Mouse (Mus musculus) lung, postnatal 0 days (tissue): Measurements from ENCODE around the gene B3galt2. TPM values are rescaled to one million over a fixed set of nuclear protein-coding genes. Genes with fewer than 3 reads are reported as not detected.

Source experiments
- ATAC-seq: fragments of 200-750 bp; cut with Nextera tagmentation; 2 replicates; pipeline ENCODE4 v1.8.0; 2017; ENCODE audit warnings: moderate library complexity
- DNase-seq: peaks from one replicate; pipeline ENCODE4 v3.0.0-alpha.2; 2016; ENCODE audit warnings: low spot score
- H3K27ac ChIP-seq: fragments of 300-500 bp; sonication (generic); 2 replicates; pipeline ENCODE4 v1.5.1; 2014; ENCODE audit warnings: antibody characterized with exemption, mild to moderate bottlenecking, low read length, mixed read lengths
- H3K27me3 ChIP-seq: fragments of 300-500 bp; sonication (generic); replicated peaks from 2 replicates; pipeline ENCODE4 v1.6.1; 2014; ENCODE audit warnings: low read length, mixed read lengths; ENCODE audit not compliant: insufficient read depth
- H3K36me3 ChIP-seq: fragments of 300-500 bp; sonication (generic); 2 replicates; pipeline ENCODE4 v1.6.1; 2014; ENCODE audit warnings: low read length, mixed read lengths; ENCODE audit not compliant: insufficient read depth
- H3K4me1 ChIP-seq: fragments of 300-500 bp; sonication (generic); 2 replicates; pipeline ENCODE4 v1.6.1; 2014; ENCODE audit warnings: antibody characterized with exemption, low read depth, low read length, mixed read lengths; ENCODE audit not compliant: insufficient read depth
- H3K4me2 ChIP-seq: fragments of 300-500 bp; sonication (generic); replicated peaks from 2 replicates; pipeline ENCODE4 v1.6.1; 2014; ENCODE audit warnings: low read depth, mild to moderate bottlenecking, low read length, moderate library complexity, mixed read lengths
- H3K4me3 ChIP-seq: fragments of 300-500 bp; sonication (generic); 2 replicates; pipeline ENCODE4 v1.5.1; 2014; ENCODE audit warnings: low read depth, low read length
- H3K9ac ChIP-seq: fragments of 300-500 bp; sonication (generic); replicated peaks from 2 replicates; pipeline ENCODE4 v1.6.1; 2014; ENCODE audit warnings: low read depth, mild to moderate bottlenecking
- H3K9me3 ChIP-seq: fragments of 300-500 bp; sonication (generic); 2 replicates; pipeline ENCODE4 v1.6.1; 2016; ENCODE audit warnings: low read length, mixed read lengths
- CTCF ChIP-seq: IDR thresholded peaks from 2 replicates; pipeline ENCODE4 v1.5.1; 2016; ENCODE audit warnings: antibody characterized with exemption, mild to moderate bottlenecking
- EP300 ChIP-seq: IDR thresholded peaks from 2 replicates; pipeline ENCODE4 v1.6.1; 2016; ENCODE audit warnings: antibody characterized with exemption, mild to moderate bottlenecking, control low read depth
- WGBS: fragments of 180-500 bp; shearing (Covaris S2); extraction: QIAGEN DNeasy Blood & Tissue Kit; methylation state at CpG from one replicate; pipeline ENCODE4 v1.1.7; 2014; 5-methylcytosine and 5-hydroxymethylcytosine counted together
- polyA plus RNA-seq: library from polyadenylated mRNA; unstranded; fragments of >200 nt; fragmentation: Nextera tagmentation; extraction: Ambion mirVana; gene quantifications from 2 replicates; pipeline ENCODE4 v1.2.1, GENCODE M21; 2015

Gene B3galt2
- polyA plus RNA-seq, 1 experiment from 2014 or later = 0.13 TPM

- 94% methylated on average over 5 of the region's 5 CpGs for WGBS
- Histone ChIP-seq H3K4me2 (no peak overlapping the region), H3K36me3 (peaks cover 3% of the 10 kb centered on the region; the same call in 1 of the 2 replicates), H3K4me3 (no peak overlapping the region), H3K9me3 (no peaks in the 10 kb centered on the region), H3K9ac (no peak overlapping the region), H3K27ac (no peak overlapping the region), H3K27me3 (no peaks in the 10 kb centered on the region), H3K4me1 (no peaks in the 10 kb centered on the region)
- TF ChIP-seq EP300 (no peak), CTCF (no peak)
- ATAC-seq (no peak), DNase-seq (no peak)
These were observed 40.6 kb downstream of the B3galt2 start for GRCm38 (mm10) chr1:143681108-143681507.

GRCm38 (mm10) chr1:143684849-143685248, 44.4 kb downstream of the B3galt2 start:
- DNase-seq (no peak), ATAC-seq (no peak)
- peaks cover 5% of the 10 kb centered on the region for H3K36me3 ChIP-seq

GRCm38 (mm10) chr1:143701736-143702135, 61.3 kb downstream of the B3galt2 start:
- H3K9ac ChIP-seq = peak overlapping the region; percentile 93
- H3K36me3 ChIP-seq = no peaks in the 10 kb centered on the region
- H3K4me3 ChIP-seq = peak overlapping the region; percentile 94
- DNase-seq (no peak), ATAC-seq (no peak)
- peak overlapping the region; percentile 83 for H3K4me2 ChIP-seq
- H3K4me1 ChIP-seq = peaks cover 3% of the 10 kb centered on the region; the same call in 1 of the 2 replicates
- no peak for TF ChIP-seq CTCF
- TF ChIP-seq EP300 = no peak
- H3K27me3 ChIP-seq = no peaks in the 10 kb centered on the region
- WGBS = 0% methylated on average over 13 of the region's 13 CpGs
- peak overlapping the region; percentile 95 for H3K27ac ChIP-seq
- no peaks in the 10 kb centered on the region for H3K9me3 ChIP-seq

More at GRCm38 (mm10) chr1:143684849-143685248, 44.4 kb downstream of the B3galt2 start:
- no peak overlapping the region for H3K4me3 ChIP-seq
- TF ChIP-seq CTCF (no peak), EP300 (no peak)
- no peaks in the 10 kb centered on the region for H3K4me1 ChIP-seq
- no peak overlapping the region for H3K4me2 ChIP-seq
- H3K9ac ChIP-seq = no peak overlapping the region
- H3K27me3 ChIP-seq = no peaks in the 10 kb centered on the region
- WGBS = 89% methylated on average over 3 of the region's 3 CpGs
- H3K27ac ChIP-seq = no peak overlapping the region
- H3K9me3 ChIP-seq = no peaks in the 10 kb centered on the region

GRCm38 (mm10) chr1:143702141-143702740, 61.8 kb downstream of the B3galt2 start:
- H3K4me1 ChIP-seq = peaks cover 3% of the 10 kb centered on the region; the same call in 1 of the 2 replicates
- no peaks in the 10 kb centered on the region for H3K9me3 ChIP-seq
- peak overlapping the region; percentile 94 for H3K4me3 ChIP-seq
- peak; percentile 71 for DNase-seq
- peak overlapping the region; percentile 83 for H3K4me2 ChIP-seq
- H3K9ac ChIP-seq = peak overlapping the region; percentile 93
- no peak for TF ChIP-seq EP300
- peak; percentile 17; the same call in 1 of the 2 replicates for TF ChIP-seq CTCF
- peak; percentile 60 for ATAC-seq
- no peaks in the 10 kb centered on the region for H3K36me3 ChIP-seq
- under 1% methylated on average over 36 of the region's 48 CpGs for WGBS
- peak overlapping the region; percentile 95 for H3K27ac ChIP-seq
- no peaks in the 10 kb centered on the region for H3K27me3 ChIP-seq

GRCm38 (mm10) chr1:143702741-143703262, 62.3 kb downstream of the B3galt2 start, which contains the start of gene Cdc73:
Gene Cdc73 (minus strand): TSS chr1:143702893.
- DNase-seq (peak; percentile 95), ATAC-seq (peak; percentile 99)
- no peaks in the 10 kb centered on the region for H3K9me3 ChIP-seq

More at GRCm38 (mm10) chr1:143702741-143703262, 62.3 kb downstream of the B3galt2 start, which contains the start of gene Cdc73:
- Histone ChIP-seq H3K4me1 (peaks cover 3% of the 10 kb centered on the region; the same call in 1 of the 2 replicates), H3K9ac (peak within 1 kb of the TSS; percentile 93), H3K36me3 (no peaks in the 10 kb centered on the region), H3K4me2 (peak within 1 kb of the TSS; percentile 83), H3K27ac (peak within 1 kb of the TSS; percentile 95), H3K4me3 (peak within 1 kb of the TSS; percentile 94), H3K27me3 (no peaks in the 10 kb centered on the region)
- TF ChIP-seq CTCF = peak; percentile 59
- TF ChIP-seq EP300 = no peak
- 0% methylated on average over 15 of the region's 74 CpGs for WGBS

Other genes with a start within 250 kb of the B3galt2 start
- gene Cdc73, start 62.2 kb downstream of the B3galt2 start, polyA plus RNA-seq = 15.0 and 16.4 TPM in 2 replicates
- gene Glrx2, start 75.7 kb downstream of the B3galt2 start, polyA plus RNA-seq = 73.1 and 75.3 TPM in 2 replicates
- 14.9 and 17.0 TPM in 2 replicates for gene Trove2, start 136.4 kb downstream of the B3galt2 start, polyA plus RNA-seq
- gene Uchl5, start 136.6 kb downstream of the B3galt2 start, polyA plus RNA-seq = 37.1 and 41.3 TPM in 2 replicates